Mouse (Mus musculus): ENCODE measurements around the gene Gid8. TPM values are rescaled to one million over a fixed set of nuclear protein-coding genes. Genes with fewer than 3 reads are reported as not detected.
A peak's percentile ranks its signal among the peaks of the same experiment; 100 is the strongest.

Gene Gid8
- total and polyA plus RNA-seq, 3 experiments: 52.8 to 65.5 TPM; not detected in 1

DNA sequence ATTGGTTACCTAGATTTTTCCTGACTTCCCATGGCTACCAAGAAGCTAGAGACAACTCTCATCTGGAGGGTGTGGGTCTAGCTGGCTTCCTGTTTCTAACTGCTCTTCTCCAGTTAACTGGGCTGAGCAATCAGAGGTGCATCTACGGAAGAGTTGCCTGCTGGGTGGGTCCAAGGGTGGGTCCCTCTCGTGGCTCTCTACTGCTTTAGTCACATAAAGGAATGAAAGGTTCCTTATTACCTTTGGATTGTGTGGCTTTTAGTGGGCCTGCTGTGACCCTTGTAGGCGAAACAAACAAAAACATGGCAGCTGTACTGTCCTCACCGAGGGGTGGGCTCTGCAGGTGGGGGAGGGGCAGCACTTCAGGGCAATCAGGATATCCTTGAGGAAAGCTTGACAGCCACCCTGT lies 17.7 kb downstream of the Gid8 start (continued):
- peak; percentile 57 for TF ChIP-seq TBP (IDR thresholded peaks at IDR 0.05; ENCODE audit: low read depth, low read length)

DNA sequence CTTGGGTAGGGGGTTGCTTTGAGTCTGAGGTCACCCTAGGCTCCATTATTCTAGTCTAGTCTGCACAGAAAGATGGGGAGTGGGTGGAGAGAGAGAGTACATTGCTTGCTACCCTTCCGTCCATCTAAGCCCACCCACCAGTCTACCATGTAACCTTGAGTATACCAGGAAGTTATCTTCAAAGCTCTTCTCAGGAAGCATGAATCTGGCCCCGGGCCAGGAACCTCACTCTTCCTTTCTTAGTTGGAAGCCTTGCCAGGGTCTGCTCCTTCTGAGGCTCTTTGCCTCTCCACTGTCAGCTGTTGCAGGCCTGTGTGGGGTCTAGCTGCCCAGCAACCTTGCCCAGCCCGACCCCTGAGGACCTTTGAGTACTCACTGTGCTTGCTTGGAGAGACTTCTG lies 21.1 kb downstream of the Gid8 start:
- Histone ChIP-seq H3K9me3 (replicated peaks; ENCODE audit: insufficient read depth, low read length) (no peaks in the 10 kb centered on the region), H3K27me3 (ENCODE audit: control insufficient read depth in 1 of 2, insufficient read depth in 2 of 2, low read length in 2 of 2) (no peaks in the 10 kb centered on the region), H3K4me1 (ENCODE audit: control insufficient read depth in 1 of 2, insufficient read depth in 2 of 2, low read length in 2 of 2) (peaks cover 22 to 43% of the 10 kb centered on the region in 2 experiments), H3K79me2 (ENCODE audit: control insufficient read depth, insufficient read depth, low read length, poor library complexity) (no peaks in the 10 kb centered on the region; the same call in 1 of the 2 replicates), H3K27ac (ENCODE audit: control insufficient read depth, low read depth, low read length) (peak overlapping the region; percentile 53), H3K4me3 (ENCODE audit: control insufficient read depth in 1 of 2, insufficient read depth in 1 of 2, low read depth in 2 of 2, low read length in 2 of 2) (no peak overlapping the region; a peak in 1 of 4 replicates), H3K36me3 (ENCODE audit: control insufficient read depth in 1 of 2, insufficient read depth in 2 of 2, low read length in 2 of 2) (peaks cover 0 to 38% of the 10 kb centered on the region in 2 experiments; a peak in 2 of 4 replicates), H3K9ac (ENCODE audit: control insufficient read depth, low read depth, low read length, poor library complexity, severe bottlenecking) (peak overlapping the region; percentile 50)
- peak; percentile 83 for DNase-seq (ENCODE audit: low read depth, low spot score)
- TF ChIP-seq ELF1 (IDR thresholded peaks at IDR 0.05; ENCODE audit: low read depth, low read length) (peak; percentile 49; the same call in 1 of the 2 replicates), CHD2 (IDR thresholded peaks at IDR 0.05; ENCODE audit: low read length) (no peak), MEF2A (IDR thresholded peaks at IDR 0.05; ENCODE audit: extremely low read depth, insufficient replicate concordance, low read depth, low read length, poor library complexity, severe bottlenecking) (no peak), RCOR1 (IDR thresholded peaks at IDR 0.05; ENCODE audit: low read depth, low read length) (0 out of 2 replicates have a peak, but pooled peaks have one; percentile 17), USF2 (IDR thresholded peaks at IDR 0.05; ENCODE audit: borderline replicate concordance in 1 of 2, insufficient read depth in 1 of 2, low read depth in 1 of 2, low read length in 2 of 2) (no peak), HCFC1 (IDR thresholded peaks at IDR 0.05; ENCODE audit: low read depth, low read length) (no peak), EP300 (IDR thresholded peaks at IDR 0.05; ENCODE audit: low read depth in 1 of 2, low read length in 2 of 2) (0 out of 4 replicates have a peak, but pooled peaks of 1 of the 2 experiments have one; percentile 34), MAX (IDR thresholded peaks at IDR 0.05; ENCODE audit: low read length) (no peak), E2F4 (IDR thresholded peaks at IDR 0.05; ENCODE audit: borderline replicate concordance, low read depth, low read length) (no peak), ZNF384 (IDR thresholded peaks at IDR 0.05; ENCODE audit: low read depth, low read length) (no peak), POLR2AphosphoS5 (IDR thresholded peaks at IDR 0.05; ENCODE audit: borderline replicate concordance, low read depth, low read length) (no peak), SIN3A (IDR thresholded peaks at IDR 0.05; ENCODE audit: low read length) (peak; percentile 38; the same call in 1 of the 2 replicates), ETS1 (IDR thresholded peaks at IDR 0.05; ENCODE audit: low read depth, low read length) (0 out of 2 replicates have a peak, but pooled peaks have one; percentile 20), NELFE (IDR thresholded peaks at IDR 0.05; ENCODE audit: low read depth, low read length) (0 out of 2 replicates have a peak, but pooled peaks have one; percentile 19), MXI1 (IDR thresholded peaks at IDR 0.05; ENCODE audit: low read depth, low read length) (no peak)

DNA sequence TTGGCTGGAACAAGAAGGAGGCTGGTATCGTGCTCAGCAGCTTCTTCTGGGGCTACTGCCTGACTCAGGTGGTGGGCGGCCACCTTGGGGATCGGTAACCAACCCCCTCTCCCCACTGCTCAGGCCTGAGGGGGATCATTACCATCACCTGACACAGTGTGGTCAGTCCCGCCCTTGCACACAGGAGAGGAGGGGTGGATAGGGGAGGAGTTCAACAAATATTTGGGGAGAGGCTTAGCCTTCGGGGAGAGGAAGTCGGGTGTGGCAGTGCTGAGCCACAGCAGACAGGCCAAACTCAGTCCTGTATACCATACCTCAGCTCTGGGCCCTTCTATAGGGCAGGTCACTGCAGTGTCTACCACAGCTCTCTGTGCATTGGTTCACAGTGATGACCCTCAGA lies 22.1 kb downstream of the Gid8 start:
- DNase-seq (ENCODE audit: low read depth, low spot score): peak; percentile 66
- Histone ChIP-seq H3K27ac (ENCODE audit: control insufficient read depth, low read depth, low read length) (peak overlapping the region; percentile 53), H3K9ac (ENCODE audit: control insufficient read depth, low read depth, low read length, poor library complexity, severe bottlenecking) (peak overlapping the region; percentile 4), H3K27me3 (ENCODE audit: control insufficient read depth in 1 of 2, insufficient read depth in 2 of 2, low read length in 2 of 2) (no peaks in the 10 kb centered on the region), H3K4me3 (ENCODE audit: control insufficient read depth in 1 of 2, insufficient read depth in 1 of 2, low read depth in 2 of 2, low read length in 2 of 2) (peak overlapping the region; percentile 5 to 40; a peak in 1 of 4 replicates), H3K9me3 (replicated peaks; ENCODE audit: insufficient read depth, low read length) (no peaks in the 10 kb centered on the region), H3K79me2 (ENCODE audit: control insufficient read depth, insufficient read depth, low read length, poor library complexity) (no peaks in the 10 kb centered on the region), H3K4me1 (ENCODE audit: control insufficient read depth in 1 of 2, insufficient read depth in 2 of 2, low read length in 2 of 2) (peaks cover 15 to 37% of the 10 kb centered on the region in 2 experiments), H3K36me3 (ENCODE audit: control insufficient read depth in 1 of 2, insufficient read depth in 2 of 2, low read length in 2 of 2) (peaks cover 0 to 30% of the 10 kb centered on the region in 2 experiments; a peak in 2 of 4 replicates)
- TF ChIP-seq USF1 (IDR thresholded peaks at IDR 0.05; ENCODE audit: low read depth, low read length) (peak; percentile 59), SIN3A (IDR thresholded peaks at IDR 0.05; ENCODE audit: low read length) (no peak)

All from MEL (cell line).